Mouse (Mus musculus): ENCODE data around the gene Lrrc41. TPM values are rescaled to one million over a fixed set of nuclear protein-coding genes. Genes with fewer than 3 reads are reported as not detected.

The Lrrc41 gene
- total RNA-seq, 4 experiments from 2014 or later = 45.2 to 53.2 (median 50.0) TPM

DNA sequence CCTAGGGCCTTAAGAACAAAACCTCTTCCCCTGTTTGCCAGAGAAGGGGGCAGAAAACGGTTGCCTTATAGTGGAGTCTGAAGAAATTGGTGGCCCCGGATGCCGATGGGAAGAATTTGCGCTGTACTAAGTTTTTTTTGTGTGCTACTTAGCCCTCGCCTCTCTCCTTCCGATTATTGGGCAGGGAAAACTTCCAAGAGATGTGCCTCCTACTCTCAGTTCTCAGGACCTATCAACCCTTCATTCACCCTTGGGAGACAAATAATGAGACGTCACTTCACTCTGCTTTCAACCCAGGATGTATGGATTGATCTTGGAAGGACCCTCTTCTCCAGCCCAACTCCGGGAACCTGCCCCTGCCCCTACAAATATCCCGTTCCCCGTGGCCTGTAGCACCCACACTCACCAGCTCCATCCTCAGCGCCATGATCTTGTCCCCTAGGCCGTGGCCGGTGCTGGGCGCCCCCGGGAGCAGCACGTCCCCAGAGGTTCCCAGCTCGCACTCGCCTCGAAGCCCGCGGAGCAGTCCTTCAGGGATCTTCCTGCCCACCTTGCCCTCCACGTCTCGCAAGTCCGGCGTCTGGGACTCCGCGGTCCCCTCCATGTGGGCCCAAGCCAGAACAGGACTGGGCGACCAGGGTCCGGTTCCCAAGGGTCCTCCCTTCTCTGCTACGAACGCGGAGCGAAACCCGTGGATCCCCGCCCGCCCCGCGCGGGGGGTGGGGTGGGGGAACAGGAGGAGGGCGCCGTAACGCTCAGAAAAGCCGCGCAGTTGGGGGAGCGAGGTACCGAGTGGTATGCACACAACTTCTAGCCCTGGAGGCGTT, 69.0 kb downstream of the Lrrc41 start:
- peak in 1 of 2 experiments; percentile 70 for DNase-seq (ENCODE audit: low spot score in 2 of 2)

Other genes with a start within 250 kb of the Lrrc41 start
- 1 to 10 TPM; 5.0 to 7.3 (median 6.1) TPM for gene Mob3c, start 247.2 kb upstream of the Lrrc41 start, total RNA-seq (2022)
- 10 to 100 TPM; 34.9 to 45.5 (median 39.6) TPM for gene Mknk1, start 236.1 kb upstream of the Lrrc41 start, total RNA-seq (2022)
- gene Kncn, start 190.9 kb upstream of the Lrrc41 start, total RNA-seq (2022) = under 1 TPM in 3 of 4 experiments, not detected in 1; 0.21 to 0.53 (median 0.35) TPM
- gene 6430628N08Rik, start 184.6 kb upstream of the Lrrc41 start, total RNA-seq (2022) = under 1 TPM; 0.38 to 0.56 (median 0.54) TPM
- under 1 TPM in 2 of 4 experiments, not detected in 2; 0.09 to 0.36 TPM for gene Dmbx1, start 135.3 kb upstream of the Lrrc41 start, total RNA-seq (2022)
- gene Faah, start 57.3 kb upstream of the Lrrc41 start, total RNA-seq (2022) = 10 to 100 TPM; 77.3 to 81.9 (median 80.2) TPM
- 10 to 100 TPM in 2 of 4 experiments, 1 to 10 TPM in 2; 9.0 to 11.5 (median 10.6) TPM for gene Nsun4, start 21.4 kb upstream of the Lrrc41 start, total RNA-seq (2022)
- 100 to 1,000 TPM; 402 to 442 (median 412) TPM for gene Uqcrh, start 198 bp upstream of the Lrrc41 start, total RNA-seq (2022)
- gene Rad54l, start 48.4 kb downstream of the Lrrc41 start, total RNA-seq (2022) = 1 to 10 TPM in 3 of 4 experiments, under 1 TPM in 1; 0.70 to 1.2 (median 1.1) TPM
- gene Pomgnt1, start 48.6 kb downstream of the Lrrc41 start, total RNA-seq (2022) = 10 to 100 TPM; 78.4 to 93.2 (median 82.4) TPM
- 10 to 100 TPM; 32.3 to 37.9 (median 33.4) TPM for gene Lurap1, start 76.1 kb downstream of the Lrrc41 start, total RNA-seq (2022)
- gene Tspan1, start 92.3 kb downstream of the Lrrc41 start, total RNA-seq (2022) = under 1 TPM in 1 of 4 experiments, not detected in 3; 0.23 TPM
- gene 1700042G07Rik, start 98.1 kb downstream of the Lrrc41 start, total RNA-seq (2022) = not detected
- gene Gm49337, start 98.1 kb downstream of the Lrrc41 start, total RNA-seq (2022) = under 1 TPM in 1 of 4 experiments, not detected in 3; 0.53 TPM
- 10 to 100 TPM; 35.5 to 44.5 (median 40.3) TPM for gene Pik3r3, start 146.3 kb downstream of the Lrrc41 start, total RNA-seq (2022)

Data from left cerebral cortex, adult 8-10 months (tissue).